Mouse (Mus musculus): ENCODE data around the gene Bahd1. TPM values are rescaled to one million over a fixed set of nuclear protein-coding genes. Genes with fewer than 3 reads are reported as not detected.

The Bahd1 gene
- polyA plus RNA-seq, 1 experiment from 2014 or later, result 6.4 TPM

- H3K27ac ChIP-seq, result no peak overlapping the region
- no peak overlapping the region for H3K4me2 ChIP-seq
- H3K9ac ChIP-seq, result no peak overlapping the region
- no peaks in the 10 kb centered on the region for H3K4me1 ChIP-seq
- no peak overlapping the region for H3K4me3 ChIP-seq
- ATAC-seq (ENCODE audit: insufficient number of reproducible peaks, low FRiP score, low TSS enrichment, low read depth), result no peak
- H3K36me3 ChIP-seq, result no peaks in the 10 kb centered on the region
- H3K27me3 ChIP-seq, result no peaks in the 10 kb centered on the region
- 22% methylated on average over 2 of the region's 2 CpGs for WGBS
- no peaks in the 10 kb centered on the region for H3K9me3 ChIP-seq
These were observed 59.5 kb downstream of the Bahd1 start for GRCm38 (mm10) chr2:118959644-118960043.

- WGBS, result 84% methylated on average over 2 of the region's 2 CpGs
- no peaks in the 10 kb centered on the region for H3K36me3 ChIP-seq
- no peak for ATAC-seq (ENCODE audit: insufficient number of reproducible peaks, low FRiP score, low TSS enrichment, low read depth)
- no peak overlapping the region for H3K27ac ChIP-seq
- no peak overlapping the region for H3K4me2 ChIP-seq
- H3K9ac ChIP-seq, result no peak overlapping the region
- H3K9me3 ChIP-seq, result no peaks in the 10 kb centered on the region
- no peaks in the 10 kb centered on the region for H3K4me1 ChIP-seq
- no peaks in the 10 kb centered on the region for H3K27me3 ChIP-seq
- no peak overlapping the region for H3K4me3 ChIP-seq
These were observed 60.2 kb downstream of the Bahd1 start for GRCm38 (mm10) chr2:118960413-118960812.

GRCm38 (mm10) chr2:118961546-118961945 is 61.4 kb downstream of the Bahd1 start:
- Histone ChIP-seq H3K36me3 (no peaks in the 10 kb centered on the region), H3K4me2 (no peak overlapping the region), H3K27ac (no peak overlapping the region), H3K27me3 (no peaks in the 10 kb centered on the region), H3K4me3 (no peak overlapping the region), H3K9ac (no peak overlapping the region), H3K9me3 (no peaks in the 10 kb centered on the region), H3K4me1 (no peaks in the 10 kb centered on the region)
- no peak for ATAC-seq (ENCODE audit: insufficient number of reproducible peaks, low FRiP score, low TSS enrichment, low read depth)
- WGBS, result 30% methylated on average over 2 of the region's 2 CpGs

- Histone ChIP-seq H3K27ac (no peak overlapping the region), H3K9ac (no peak overlapping the region), H3K4me2 (no peak overlapping the region), H3K27me3 (no peaks in the 10 kb centered on the region), H3K9me3 (no peaks in the 10 kb centered on the region), H3K36me3 (no peaks in the 10 kb centered on the region), H3K4me1 (no peaks in the 10 kb centered on the region), H3K4me3 (no peak overlapping the region)
- ATAC-seq (ENCODE audit: insufficient number of reproducible peaks, low FRiP score, low TSS enrichment, low read depth), result no peak
- WGBS, result 49% methylated on average over 9 of the region's 9 CpGs
These were observed 63.0 kb downstream of the Bahd1 start for GRCm38 (mm10) chr2:118963007-118963675.

- Histone ChIP-seq H3K9me3 (no peaks in the 10 kb centered on the region), H3K4me2 (no peak overlapping the region), H3K4me3 (no peak overlapping the region), H3K27ac (no peak overlapping the region), H3K27me3 (no peaks in the 10 kb centered on the region), H3K4me1 (no peaks in the 10 kb centered on the region), H3K9ac (no peak overlapping the region), H3K36me3 (no peaks in the 10 kb centered on the region)
- no peak for ATAC-seq (ENCODE audit: insufficient number of reproducible peaks, low FRiP score, low TSS enrichment, low read depth)
- WGBS, result 64% methylated on average over 7 of the region's 7 CpGs
These were observed 63.5 kb downstream of the Bahd1 start for GRCm38 (mm10) chr2:118963676-118964012.

GRCm38 (mm10) chr2:118969585-118970147 is 69.5 kb downstream of the Bahd1 start:
- H3K9me3 ChIP-seq, result no peaks in the 10 kb centered on the region
- no peak overlapping the region for H3K9ac ChIP-seq
- no peak overlapping the region for H3K4me3 ChIP-seq
- peaks cover 10% of the 10 kb centered on the region for H3K27me3 ChIP-seq
- WGBS, result 80% methylated on average over 11 of the region's 11 CpGs
- H3K4me2 ChIP-seq, result no peak overlapping the region
- peaks cover 5% of the 10 kb centered on the region; the same call in 1 of the 2 replicates for H3K4me1 ChIP-seq
- ATAC-seq (ENCODE audit: insufficient number of reproducible peaks, low FRiP score, low TSS enrichment, low read depth), result no peak
- no peaks in the 10 kb centered on the region for H3K36me3 ChIP-seq
- no peak overlapping the region for H3K27ac ChIP-seq

GRCm38 (mm10) chr2:118972048-118972447 is 71.9 kb downstream of the Bahd1 start:
- Histone ChIP-seq H3K27ac (no peak overlapping the region), H3K9me3 (no peaks in the 10 kb centered on the region), H3K9ac (no peak overlapping the region), H3K36me3 (no peaks in the 10 kb centered on the region), H3K4me3 (no peak overlapping the region), H3K4me1 (peaks cover 15% of the 10 kb centered on the region), H3K4me2 (no peak overlapping the region), H3K27me3 (peaks cover 26% of the 10 kb centered on the region)
- WGBS, result 79% methylated on average over 5 of the region's 5 CpGs
- no peak for ATAC-seq (ENCODE audit: insufficient number of reproducible peaks, low FRiP score, low TSS enrichment, low read depth)

GRCm38 (mm10) chr2:118972687-118973376 is 72.7 kb downstream of the Bahd1 start:
- Histone ChIP-seq H3K27ac (no peak overlapping the region), H3K9ac (no peak overlapping the region), H3K4me2 (peak overlapping the region; percentile 77), H3K36me3 (no peaks in the 10 kb centered on the region), H3K9me3 (no peaks in the 10 kb centered on the region), H3K27me3 (peaks cover 34% of the 10 kb centered on the region), H3K4me3 (peak overlapping the region; percentile 38), H3K4me1 (peaks cover 15% of the 10 kb centered on the region)
- WGBS, result under 1% methylated on average over 33 of the region's 33 CpGs
- peak; percentile 33; the same call in 1 of the 2 replicates for ATAC-seq (ENCODE audit: insufficient number of reproducible peaks, low FRiP score, low TSS enrichment, low read depth)

Other genes with a start within 250 kb of the Bahd1 start
- gene Pak6, start 237.1 kb upstream of the Bahd1 start, polyA plus RNA-seq (2015; fragmentation: Nextera tagmentation; extraction: Ambion mirVana), result 8.3 and 8.6 TPM in 2 replicates
- 0.05 TPM in 2 replicates for gene Ankrd63, start 196.4 kb upstream of the Bahd1 start, polyA plus RNA-seq (2015; fragmentation: Nextera tagmentation; extraction: Ambion mirVana)
- gene Plcb2, start 171.9 kb upstream of the Bahd1 start, polyA plus RNA-seq (2015; fragmentation: Nextera tagmentation; extraction: Ambion mirVana), result 1.4 and 1.6 TPM in 2 replicates
- 18.1 and 19.8 TPM in 2 replicates for gene Inafm2, start 154.6 kb upstream of the Bahd1 start, polyA plus RNA-seq (2015; fragmentation: Nextera tagmentation; extraction: Ambion mirVana)
- 3.1 and 3.4 TPM in 2 replicates for gene Ccdc9b, start 137.7 kb upstream of the Bahd1 start, polyA plus RNA-seq (2015; fragmentation: Nextera tagmentation; extraction: Ambion mirVana)
- 2.7 and 3.8 TPM in 2 replicates for gene Phgr1, start 127.6 kb upstream of the Bahd1 start, polyA plus RNA-seq (2015; fragmentation: Nextera tagmentation; extraction: Ambion mirVana)
- 0.09 and 0.28 TPM in 2 replicates for gene Disp2, start 120.7 kb upstream of the Bahd1 start, polyA plus RNA-seq (2015; fragmentation: Nextera tagmentation; extraction: Ambion mirVana)
- gene Knstrn, start 86.4 kb upstream of the Bahd1 start, polyA plus RNA-seq (2015; fragmentation: Nextera tagmentation; extraction: Ambion mirVana), result 75.5 and 79.6 TPM in 2 replicates
- gene Ivd, start 38.4 kb upstream of the Bahd1 start, polyA plus RNA-seq (2015; fragmentation: Nextera tagmentation; extraction: Ambion mirVana), result 66.7 and 70.7 TPM in 2 replicates
- gene Chst14, start 26.1 kb downstream of the Bahd1 start, polyA plus RNA-seq (2015; fragmentation: Nextera tagmentation; extraction: Ambion mirVana), result 41.2 and 47.0 TPM in 2 replicates
- 24.1 and 26.8 TPM in 2 replicates for gene Ccdc32, start 129.0 kb downstream of the Bahd1 start, polyA plus RNA-seq (2015; fragmentation: Nextera tagmentation; extraction: Ambion mirVana)
- gene Rpusd2, start 134.4 kb downstream of the Bahd1 start, polyA plus RNA-seq (2015; fragmentation: Nextera tagmentation; extraction: Ambion mirVana), result 2.8 and 4.1 TPM in 2 replicates
- gene Knl1, start 146.7 kb downstream of the Bahd1 start, polyA plus RNA-seq (2015; fragmentation: Nextera tagmentation; extraction: Ambion mirVana), result 39.1 and 42.0 TPM in 2 replicates
- gene Rad51, start 212.4 kb downstream of the Bahd1 start, polyA plus RNA-seq (2015; fragmentation: Nextera tagmentation; extraction: Ambion mirVana), result 34.1 and 34.9 TPM in 2 replicates

All from limb, embryonic 15.5 days (tissue).